ENCODE assay signal across 9 mouse cellular contexts in genomic region chr5:76565321-76565720, GRCm38 (mm10). TPM values are rescaled to one million over a fixed set of nuclear protein-coding genes. Genes with fewer than 3 reads are reported as not detected.
A peak's percentile ranks its signal among the peaks of the same experiment; 100 is the strongest.
DNase-seq lines count a peak whose midpoint lies in the region; ATAC-seq and TF ChIP-seq lines count a peak whose summit lies in the region.
"Had no signal": no experiment of that assay in that cellular context is flagged by ENCODE, and none has a peak within 500 bp of the region (broad histone marks: within the 10 kb centered on the region; RNA-seq: fewer than 3 reads in every experiment).

No protein-coding gene starts in this region.

- 37% methylated on average over 3 of the region's 3 CpGs for WGBS in intestine, embryonic 14.5 days
- WGBS in intestine, embryonic 16.5 days, result 41% methylated on average over 3 of the region's 3 CpGs
- WGBS in neural tube, embryonic 11.5 days, result 37% methylated on average over 3 of the region's 3 CpGs

- in situ Hi-C loops in ES-E14 (cut with MboI; ENCODE audit: low sequenced_read_pairs in 2 of 2, unreplicated experiment in 2 of 2), result no loop called here

- H3K27me3 ChIP-seq in intestine, embryonic 14.5 days (replicated peaks; ENCODE audit: control insufficient read depth, insufficient read depth, low read length), result no peaks in the 10 kb centered on the region
- no peaks in the 10 kb centered on the region for H3K27me3 ChIP-seq in intestine, embryonic 16.5 days (replicated peaks; ENCODE audit: control insufficient read depth, insufficient read depth, low read length)
- H3K27me3 ChIP-seq in neural tube, embryonic 11.5 days (ENCODE audit: control insufficient read depth, insufficient read depth, low read length), result no peaks in the 10 kb centered on the region
- H3K27me3 ChIP-seq: heart, embryonic 15.5 days had no signal

- ATAC-seq in intestine, embryonic 14.5 days (replicated peaks; ENCODE audit: low FRiP score, low TSS enrichment, low read depth), result no peak
- ATAC-seq in intestine, embryonic 16.5 days, result no peak
- peak; percentile 100 for ATAC-seq in granulocyte monocyte progenitor cell, adult 5-6 weeks (replicated peaks; ENCODE audit: poor library complexity, severe bottlenecking)
- ATAC-seq in neural tube, embryonic 11.5 days (ENCODE audit: insufficient read depth, low FRiP score, low TSS enrichment), result no peak

- H3K4me1 ChIP-seq in intestine, embryonic 14.5 days (replicated peaks; ENCODE audit: control insufficient read depth, insufficient read depth, low read length), result no peaks in the 10 kb centered on the region
- H3K4me1 ChIP-seq in intestine, embryonic 16.5 days (ENCODE audit: control insufficient read depth, insufficient read depth, low read length), result no peaks in the 10 kb centered on the region
- H3K4me1 ChIP-seq in ES-E14 (ENCODE audit: control insufficient read depth in 2 of 2, insufficient read depth in 2 of 2, low read length in 2 of 2, poor library complexity in 1 of 2), result no peaks in the 10 kb centered on the region
- H3K4me1 ChIP-seq in neural tube, embryonic 11.5 days (ENCODE audit: control insufficient read depth, insufficient read depth, low read length), result no peaks in the 10 kb centered on the region
- H3K4me1 ChIP-seq: heart, embryonic 15.5 days had no signal

- H3K4me2 ChIP-seq in intestine, embryonic 14.5 days (ENCODE audit: low read length), result no peak overlapping the region
- H3K4me2 ChIP-seq in intestine, embryonic 16.5 days (ENCODE audit: low read depth, low read length), result no peak overlapping the region
- no peak overlapping the region for H3K4me2 ChIP-seq in neural tube, embryonic 11.5 days (ENCODE audit: low read depth)
- H3K4me2 ChIP-seq: heart, embryonic 15.5 days had no signal

- H3K27ac ChIP-seq in intestine, embryonic 14.5 days (ENCODE audit: low read depth), result no peak overlapping the region
- no peak overlapping the region for H3K27ac ChIP-seq in intestine, embryonic 16.5 days (ENCODE audit: low read length)
- no peak overlapping the region for H3K27ac ChIP-seq in ES-E14 (ENCODE audit: insufficient read depth, low read depth, low read length, poor library complexity, severe bottlenecking)
- no peak overlapping the region for H3K27ac ChIP-seq in neural tube, embryonic 11.5 days (ENCODE audit: low read depth, low read length)
- H3K27ac ChIP-seq: heart, embryonic 15.5 days had no signal

- intact Hi-C loops in left cerebral cortex, postnatal 14 days (cut with DNase I), result no loop called here

- peak; percentile 69 for DNase-seq in intestine, embryonic 14.5 days (ENCODE audit: low spot score)
- peak; percentile 60 for DNase-seq in ES-E14 (ENCODE audit: low read depth, low spot score)
- peak; percentile 45 for DNase-seq in c-Kit-negative CD71-positive TER-119-positive erythroid progenitor cells, embryonic 14.5 days (ENCODE audit: low read depth, low spot score)
- DNase-seq in left cerebral cortex, postnatal 14 days (ENCODE audit: low spot score in 2 of 2), result peak; percentile 72 to 82
- peak; percentile 63 for DNase-seq in neural tube, embryonic 11.5 days (ENCODE audit: low spot score)
- DNase-seq in testis, postnatal 14 days (ENCODE audit: low spot score), result peak; percentile 48

- H3K4me3 ChIP-seq in intestine, embryonic 14.5 days (ENCODE audit: low read depth, low read length), result no peak overlapping the region
- no peak overlapping the region for H3K4me3 ChIP-seq in intestine, embryonic 16.5 days (ENCODE audit: low read length)
- H3K4me3 ChIP-seq in ES-E14 (ENCODE audit: insufficient read depth in 1 of 2, low read depth in 1 of 2, low read length in 2 of 2, poor library complexity in 1 of 2, severe bottlenecking in 1 of 2), result no peak overlapping the region
- no peak overlapping the region for H3K4me3 ChIP-seq in neural tube, embryonic 11.5 days (ENCODE audit: low read depth, low read length)
- H3K4me3 ChIP-seq: heart, embryonic 15.5 days had no signal

- peaks cover 68% of the 10 kb centered on the region for H3K36me3 ChIP-seq in intestine, embryonic 14.5 days (ENCODE audit: control insufficient read depth, insufficient read depth, low read length)
- H3K36me3 ChIP-seq in intestine, embryonic 16.5 days (ENCODE audit: control insufficient read depth, insufficient read depth, low read length), result peaks cover 11% of the 10 kb centered on the region
- peaks cover 9% of the 10 kb centered on the region for H3K36me3 ChIP-seq in ES-E14 (ENCODE audit: control insufficient read depth, insufficient read depth, low read length, poor library complexity, severe bottlenecking)
- H3K36me3 ChIP-seq in neural tube, embryonic 11.5 days (ENCODE audit: control insufficient read depth, insufficient read depth, low read length), result peaks cover 2% of the 10 kb centered on the region

- no peak overlapping the region for H3K9ac ChIP-seq in intestine, embryonic 14.5 days (ENCODE audit: low read length)
- no peak overlapping the region for H3K9ac ChIP-seq in intestine, embryonic 16.5 days (ENCODE audit: low read depth, low read length)
- H3K9ac ChIP-seq in ES-E14 (ENCODE audit: insufficient read depth, low read depth, low read length, poor library complexity, severe bottlenecking), result no peak overlapping the region
- H3K9ac ChIP-seq in neural tube, embryonic 11.5 days (ENCODE audit: low read length), result no peak overlapping the region
- H3K9ac ChIP-seq: heart, embryonic 15.5 days had no signal

- H3K9me3 ChIP-seq in intestine, embryonic 14.5 days (ENCODE audit: control insufficient read depth, low read length), result peaks cover 2% of the 10 kb centered on the region; the same call in 1 of the 2 replicates
- H3K9me3 ChIP-seq in intestine, embryonic 16.5 days (ENCODE audit: control insufficient read depth, low read length), result no peaks in the 10 kb centered on the region
- H3K9me3 ChIP-seq in ES-E14 (ENCODE audit: control insufficient read depth, insufficient read depth, low read depth, low read length), result no peaks in the 10 kb centered on the region
- H3K9me3 ChIP-seq in neural tube, embryonic 11.5 days (ENCODE audit: control insufficient read depth, low read length), result no peaks in the 10 kb centered on the region
- H3K9me3 ChIP-seq: heart, embryonic 15.5 days had no signal

TF ChIP-seq in ES-E14, 5 proteins besides CTCF, POLR2A, EP300 and RAD21:
- TF ChIP-seq MAFK (IDR thresholded peaks at IDR 0.05; ENCODE audit: insufficient read depth, low read depth, low read length) (peak; percentile 96), ZC3H11A (IDR thresholded peaks at IDR 0.05; ENCODE audit: borderline replicate concordance, low read depth, low read length) (peak; percentile 91), CHD2 (IDR thresholded peaks at IDR 0.05; ENCODE audit: low read depth, low read length) (no peak), ZNF384 (IDR thresholded peaks at IDR 0.05; ENCODE audit: low read depth, low read length) (peak; percentile 63; the same call in 1 of the 2 replicates), HCFC1 (IDR thresholded peaks at IDR 0.05; ENCODE audit: borderline replicate concordance, insufficient read depth, low read length) (0 out of 2 replicates have a peak, but pooled peaks have one; percentile 31)

RNA-seq across cellular contexts. Expression of gene Cep135, which starts 23.2 kb away (rescaled TPM):
- polyA plus RNA-seq in intestine, embryonic 14.5 days (2014; fragmentation: Nextera tagmentation; extraction: Ambion mirVana), result 8.2 and 8.4 TPM in 2 replicates
- 3.9 and 4.8 TPM in 2 replicates for polyA plus RNA-seq in intestine, embryonic 16.5 days (2015; fragmentation: Nextera tagmentation; extraction: Ambion mirVana)
- 8.8 and 9.1 TPM in 2 replicates for total RNA-seq in ES-E14 (2012; rRNA removed)
- total RNA-seq in granulocyte monocyte progenitor cell, adult 5-6 weeks (2014; fragmentation: Nextera tagmentation), result 5.8 and 12.7 TPM in 2 replicates
- 12.5 and 15.9 TPM in 2 replicates for total RNA-seq in granulocyte monocyte progenitor cell, adult 5-6 weeks (2017)
- 1 to 10 TPM; 5.8 to 5.9 TPM for total RNA-seq in left cerebral cortex, postnatal 14 days (2021)
- 9.3 and 10.7 TPM in 2 replicates for polyA plus RNA-seq in neural tube, embryonic 11.5 days (2014; fragmentation: Nextera tagmentation; extraction: Ambion mirVana)

RNA-seq across cellular contexts. Expression of gene Exoc1, which starts 36.2 kb away (rescaled TPM):
- polyA plus RNA-seq in intestine, embryonic 14.5 days (2014; fragmentation: Nextera tagmentation; extraction: Ambion mirVana), result 39.2 and 41.9 TPM in 2 replicates
- 27.8 and 30.0 TPM in 2 replicates for polyA plus RNA-seq in intestine, embryonic 16.5 days (2015; fragmentation: Nextera tagmentation; extraction: Ambion mirVana)
- total RNA-seq in ES-E14 (2012; rRNA removed), result 58.1 and 74.3 TPM in 2 replicates
- total RNA-seq in granulocyte monocyte progenitor cell, adult 5-6 weeks (2014; fragmentation: Nextera tagmentation), result 40.9 and 87.9 TPM in 2 replicates
- total RNA-seq in granulocyte monocyte progenitor cell, adult 5-6 weeks (2017), result 49.0 and 50.1 TPM in 2 replicates
- 10 to 100 TPM; 51.8 to 59.4 TPM for total RNA-seq in left cerebral cortex, postnatal 14 days (2021)
- 51.2 and 54.6 TPM in 2 replicates for polyA plus RNA-seq in neural tube, embryonic 11.5 days (2014; fragmentation: Nextera tagmentation; extraction: Ambion mirVana)
